Mouse (Mus musculus): ENCODE results near the gene Pygo2.

DNA sequence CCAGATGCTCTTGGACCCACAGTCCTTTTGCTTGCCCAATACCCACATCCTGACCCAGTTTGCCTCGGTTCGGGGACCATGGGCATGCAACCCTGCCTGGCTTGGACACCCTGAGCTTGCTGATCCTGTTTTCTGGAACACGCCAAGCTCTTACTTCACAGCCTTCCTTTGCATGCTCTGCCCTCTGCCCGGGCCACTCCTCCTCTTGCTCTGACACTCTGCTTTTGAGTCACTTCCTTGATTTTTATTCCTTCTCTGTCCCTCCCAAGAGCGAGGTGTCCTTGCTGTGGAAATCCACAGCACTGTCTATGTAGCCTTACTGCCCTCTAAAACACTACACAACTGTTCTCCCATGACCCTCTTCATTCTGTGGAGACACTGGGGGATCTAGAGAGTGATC is 52.2 kb downstream of the Pygo2 start:
- no peak for TF ChIP-seq CTCF (IDR thresholded peaks at IDR 0.05; ENCODE audit: low read depth)
- TF ChIP-seq EP300 (IDR thresholded peaks at IDR 0.05; ENCODE audit: low read depth): no peak
